Mouse (Mus musculus): ENCODE measurements around the gene Trim24.
"Not testable (repeated sequence)": the region's sequence is repeated elsewhere in the genome, so short reads cannot be mapped to it uniquely, and the experiment has no call there.

Gene Trim24

GRCm38 (mm10) chr6:37870245-37871136 lies at the start of gene Trim24:
Gene Trim24, plus strand, starts transcription at chr6:37870811.
- DNase-seq (ENCODE audit: low read depth, low spot score), result peak; percentile 99

GRCm38 (mm10) chr6:37821531-37822051 lies 49.0 kb upstream of the Trim24 start:
- DNase-seq (ENCODE audit: low read depth, low spot score), result no peak

DNA sequence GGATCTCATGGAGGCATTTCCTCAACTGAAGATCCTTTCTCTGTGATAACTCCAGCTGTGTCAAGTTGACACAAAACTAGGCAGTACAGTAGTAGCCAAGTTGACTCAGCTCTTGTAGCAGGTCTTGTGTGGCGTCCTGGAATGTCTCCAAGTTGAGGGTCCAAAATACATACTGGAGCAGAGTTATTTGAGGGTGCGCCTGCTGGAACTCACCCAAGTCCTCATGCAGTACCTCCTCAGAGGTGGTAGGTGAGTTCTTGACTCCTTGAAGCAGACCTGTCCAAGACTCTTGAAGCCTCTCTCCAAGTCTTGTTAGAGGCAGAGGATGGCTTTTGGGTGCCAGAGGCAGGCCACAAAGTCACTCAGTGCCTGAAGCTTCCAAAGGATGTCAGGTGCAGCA lies 48.2 kb upstream of the Trim24 start:
- DNase-seq (ENCODE audit: low read depth, low spot score), result no peak

GRCm38 (mm10) chr6:37823731-37824130 lies 46.9 kb upstream of the Trim24 start:
- no peak for DNase-seq (ENCODE audit: low read depth, low spot score)

- DNase-seq (ENCODE audit: low read depth, low spot score), result not testable (repeated sequence)
Measured at GRCm38 (mm10) chr6:37825331-37826115, 45.1 kb upstream of the Trim24 start.

DNA sequence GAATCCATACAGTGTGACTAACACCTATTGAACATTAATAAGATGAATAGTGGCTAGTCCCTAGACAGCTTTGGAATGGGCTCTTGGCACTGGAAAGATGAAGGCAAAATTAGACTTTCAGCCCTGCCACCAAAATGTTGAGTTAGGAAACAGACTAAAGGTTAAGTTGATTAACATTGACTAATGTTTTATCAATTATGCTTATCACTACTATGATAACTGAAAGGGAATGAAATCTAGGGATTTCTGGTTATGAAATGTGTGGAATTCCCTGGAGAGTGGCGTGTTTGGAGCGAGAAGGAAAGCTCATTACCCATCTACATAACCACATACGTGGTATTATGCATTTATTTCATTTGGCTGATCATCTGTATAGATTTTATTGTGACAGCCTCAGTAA lies 41.7 kb upstream of the Trim24 start:
- DNase-seq (ENCODE audit: low read depth, low spot score), result no peak

- DNase-seq (ENCODE audit: low read depth, low spot score), result no peak
Measured at GRCm38 (mm10) chr6:37829631-37830030, 41.0 kb upstream of the Trim24 start.

GRCm38 (mm10) chr6:37833691-37834090 lies 36.9 kb upstream of the Trim24 start:
- DNase-seq (ENCODE audit: low read depth, low spot score), result no peak

DNA sequence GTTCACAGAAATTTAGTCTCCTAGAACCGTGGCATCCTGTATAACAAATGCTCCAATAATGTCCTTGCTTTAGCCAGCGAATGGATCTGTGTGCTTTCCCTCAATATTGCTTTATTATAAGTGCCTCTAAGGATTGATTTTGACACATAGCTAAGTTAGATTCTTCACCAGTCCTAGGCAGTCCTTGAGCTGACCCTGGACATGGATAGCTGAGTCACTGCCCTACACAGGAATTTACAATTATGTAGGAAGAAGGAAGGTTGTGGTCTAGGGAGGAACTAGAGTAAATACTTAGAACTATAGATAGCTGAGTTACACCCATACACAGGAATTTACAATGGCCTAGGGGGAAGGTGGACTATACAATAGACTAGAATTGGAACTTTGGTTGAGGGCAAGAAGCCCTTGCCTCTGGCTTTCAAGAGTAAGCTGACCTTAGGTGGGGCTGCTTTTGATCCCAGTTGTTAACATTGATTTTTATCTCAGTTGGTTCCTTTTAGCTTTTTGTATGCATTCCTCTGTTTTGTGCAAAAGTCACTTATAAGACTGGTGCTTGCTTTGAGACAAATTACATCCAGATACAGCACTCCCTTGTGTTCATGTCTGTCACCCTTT lies 33.6 kb upstream of the Trim24 start:
- not testable (repeated sequence) for DNase-seq (ENCODE audit: low read depth, low spot score)

DNA sequence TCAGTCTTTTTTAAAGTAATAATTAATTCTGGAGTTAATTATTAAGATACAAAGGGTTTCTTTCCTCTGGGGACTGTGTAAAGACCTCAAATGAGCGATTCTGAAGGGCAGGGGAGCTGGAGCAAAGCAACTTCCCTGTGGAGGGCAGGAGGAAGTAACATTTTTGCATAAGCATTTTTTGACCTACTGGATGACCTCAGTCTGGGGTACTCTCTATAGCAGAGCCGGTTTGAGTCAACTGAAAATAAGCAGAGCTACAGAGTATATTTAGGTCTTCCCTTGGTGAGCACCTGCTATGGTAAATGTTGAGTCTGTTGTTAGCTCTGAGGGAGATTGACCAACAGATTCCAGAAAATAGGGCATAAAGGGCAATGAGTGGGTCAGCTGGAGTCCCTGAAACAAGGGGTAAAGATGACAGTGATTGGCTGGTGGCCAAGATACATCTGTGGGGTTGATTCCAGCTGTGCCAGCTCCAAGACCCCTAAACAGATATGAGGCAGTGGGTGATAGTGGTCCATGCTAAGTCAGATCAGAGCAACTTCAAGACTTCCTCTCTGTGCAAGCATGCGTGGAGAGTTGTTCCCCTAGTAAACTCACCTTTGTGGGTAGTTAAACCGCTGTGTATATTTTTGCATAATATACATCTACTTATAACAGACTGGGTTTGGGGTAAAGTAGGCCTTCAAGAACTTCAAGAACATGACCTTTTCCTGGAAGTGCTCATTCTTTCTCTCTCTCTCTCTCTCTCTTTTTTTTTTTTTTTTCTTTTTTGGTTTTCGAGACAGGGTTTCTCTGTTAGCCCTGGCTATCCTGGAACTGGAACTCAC lies 27.6 kb upstream of the Trim24 start:
- no peak for DNase-seq (ENCODE audit: low read depth, low spot score)

DNA sequence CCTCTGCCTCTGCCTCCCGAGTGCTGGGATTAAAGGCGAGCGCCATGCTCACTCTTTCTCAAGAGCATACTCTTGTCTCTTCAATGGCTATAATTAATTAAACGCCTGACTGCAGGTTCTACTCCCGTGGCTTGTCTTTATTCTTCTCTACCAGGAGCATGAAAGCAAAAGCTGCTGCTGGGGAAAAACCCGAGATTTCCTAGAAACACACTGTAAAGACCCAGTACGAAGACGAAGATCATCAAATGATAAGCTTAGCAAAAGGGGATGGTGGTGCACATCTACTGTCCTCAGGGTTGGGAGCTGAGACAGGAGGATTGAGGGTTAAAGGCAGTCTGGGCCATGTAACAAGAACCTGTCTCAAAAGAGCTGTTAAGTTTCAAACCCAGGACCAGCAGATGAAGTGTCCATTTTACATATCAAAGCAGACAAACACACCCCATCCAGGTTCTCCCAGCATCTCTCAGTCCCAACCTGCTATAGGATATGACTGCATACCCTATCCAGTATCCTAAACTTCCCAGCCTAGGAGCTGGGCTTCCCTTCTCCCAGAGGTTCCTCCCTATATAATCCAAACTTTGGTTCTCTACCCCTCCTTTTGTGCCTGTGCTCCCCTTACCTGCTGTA lies 26.9 kb upstream of the Trim24 start:
- DNase-seq (ENCODE audit: low read depth, low spot score), result no peak

DNA sequence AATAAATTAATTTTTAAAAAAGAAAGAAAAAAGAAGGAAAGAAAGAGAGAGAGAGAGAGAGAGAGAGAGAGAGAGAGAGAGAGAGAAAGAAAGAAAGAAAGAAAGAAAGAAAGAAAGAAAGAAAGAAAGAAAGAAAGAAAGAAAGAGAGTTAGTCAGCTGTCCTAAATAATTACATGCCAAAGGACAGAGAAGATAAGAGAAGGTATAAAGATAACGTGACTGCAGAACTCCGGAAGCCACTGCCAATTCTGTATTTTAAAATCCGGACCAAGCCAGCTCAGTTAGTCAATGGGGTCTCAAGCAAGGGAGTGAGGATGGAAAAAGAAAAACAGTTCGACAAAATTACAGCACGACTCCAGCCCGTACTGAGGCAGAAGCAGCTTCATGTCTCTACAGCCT lies 25.7 kb upstream of the Trim24 start:
- not testable (repeated sequence) for DNase-seq (ENCODE audit: low read depth, low spot score)

GRCm38 (mm10) chr6:37847531-37847930 lies 23.1 kb upstream of the Trim24 start:
- not testable (repeated sequence) for DNase-seq (ENCODE audit: low read depth, low spot score)

DNA sequence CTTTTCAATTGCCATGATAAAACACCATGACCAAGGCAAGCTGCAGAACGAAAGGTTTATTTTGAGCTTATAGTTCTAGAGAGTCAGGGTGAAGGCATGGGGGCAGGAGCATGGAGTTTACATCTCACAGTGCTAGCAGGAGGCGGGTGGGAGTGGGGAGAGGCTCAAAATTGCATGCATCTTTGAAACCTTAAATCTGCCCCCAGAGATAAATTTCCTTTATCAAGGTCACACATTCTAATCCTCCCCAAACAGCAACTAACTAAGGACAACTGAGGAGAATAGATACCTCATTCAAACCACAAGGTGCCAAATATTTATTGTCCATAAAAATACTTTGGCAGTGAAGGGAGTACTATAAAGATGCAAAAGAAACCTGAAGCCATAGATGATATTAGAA lies 19.3 kb upstream of the Trim24 start:
- DNase-seq (ENCODE audit: low read depth, low spot score), result no peak

DNA sequence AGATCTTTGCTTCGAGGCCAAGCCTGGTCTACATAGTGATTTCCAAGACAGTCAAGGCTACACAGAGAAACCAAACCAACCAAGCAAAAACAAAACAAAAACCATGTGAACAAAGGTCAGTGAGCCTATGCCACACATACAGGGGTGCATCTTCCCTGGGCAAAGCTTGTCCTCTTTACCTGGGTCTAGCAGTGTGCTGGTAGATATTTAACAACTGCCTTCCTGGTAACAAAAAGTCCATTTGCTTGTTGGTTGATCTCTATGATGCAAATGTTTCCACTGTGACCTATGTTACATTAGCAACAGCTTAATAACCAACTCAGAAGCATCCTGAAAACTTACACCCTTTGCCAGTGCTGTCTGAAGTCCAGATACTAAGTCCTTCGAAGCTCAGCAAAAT lies 17.3 kb upstream of the Trim24 start:
- DNase-seq (ENCODE audit: low read depth, low spot score), result no peak

DNA sequence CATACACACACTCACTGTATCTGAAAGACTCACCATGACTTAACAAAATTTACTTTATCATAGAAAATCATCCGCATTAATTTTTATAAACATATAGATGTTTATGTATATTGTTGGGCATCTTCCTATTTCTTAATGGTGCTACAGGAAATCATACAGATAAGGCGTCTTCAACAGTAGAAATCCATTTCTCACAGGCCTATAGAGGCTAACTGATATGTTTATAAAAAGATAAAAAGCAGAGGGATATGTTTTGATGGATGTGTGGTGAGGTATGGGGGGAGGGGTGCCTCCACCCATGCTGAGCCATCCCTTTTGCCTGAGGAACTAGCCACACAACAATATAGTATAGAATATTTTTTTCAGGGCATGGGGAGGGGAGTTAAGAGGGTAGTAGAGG lies 15.2 kb upstream of the Trim24 start:
- DNase-seq (ENCODE audit: low read depth, low spot score), result no peak

DNA sequence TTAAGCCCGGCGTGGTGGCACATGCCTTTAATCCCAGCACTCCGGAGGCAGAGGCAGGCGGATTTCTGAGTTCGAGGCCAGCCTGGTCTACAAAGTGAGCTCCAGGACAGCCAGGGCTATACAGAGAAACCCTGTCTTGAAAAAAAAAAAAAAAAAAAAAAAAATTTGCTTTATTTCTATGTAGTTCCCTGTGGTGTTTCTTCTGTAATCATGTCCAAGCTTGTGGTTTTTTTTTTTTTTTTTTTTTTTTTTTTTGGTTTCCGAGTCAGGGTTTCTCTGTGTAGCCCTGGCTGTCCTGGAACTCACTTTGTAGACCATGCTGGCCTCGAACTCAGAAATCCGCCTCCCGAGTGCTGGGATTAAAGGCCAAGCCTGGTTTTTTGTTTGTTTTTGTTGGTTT lies 14.3 kb upstream of the Trim24 start:
- not testable (repeated sequence) for DNase-seq (ENCODE audit: low read depth, low spot score)

- DNase-seq (ENCODE audit: low read depth, low spot score), result no peak
Measured at GRCm38 (mm10) chr6:37857196-37857874, 13.3 kb upstream of the Trim24 start.

- DNase-seq (ENCODE audit: low read depth, low spot score), result no peak
Measured at GRCm38 (mm10) chr6:37858126-37858525, 12.5 kb upstream of the Trim24 start.

GRCm38 (mm10) chr6:37862893-37863292 lies 7.7 kb upstream of the Trim24 start:
- peak; percentile 10 for DNase-seq (ENCODE audit: low read depth, low spot score)
